Mouse (Mus musculus) heart, embryonic 15.5 days (tissue): ENCODE results near the gene Hps1. TPM values are rescaled to one million over a fixed set of nuclear protein-coding genes. Genes with fewer than 3 reads are reported as not detected.

Experiments
- ATAC-seq: fragments of 200-750 bp; cut with Nextera tagmentation; replicated peaks from 2 replicates; pipeline ENCODE4 v1.8.0; 2017; ENCODE audit warnings: low read depth, moderate TSS enrichment; ENCODE audit not compliant: insufficient number of reproducible peaks, insufficient read depth, low FRiP score
- H3K27ac ChIP-seq: fragments of 300-500 bp; sonication (generic); 2 replicates; pipeline ENCODE4 v1.5.1; 2015; ENCODE audit warnings: mild to moderate bottlenecking, inconsistent platforms
- H3K27me3 ChIP-seq: fragments of 300-500 bp; sonication (generic); 2 replicates; pipeline ENCODE4 v1.6.1; 2015; ENCODE audit warnings: inconsistent platforms
- H3K36me3 ChIP-seq: fragments of 300-500 bp; sonication (generic); 2 replicates; pipeline ENCODE4 v1.6.1; 2015; ENCODE audit warnings: mild to moderate bottlenecking, inconsistent platforms
- H3K4me1 ChIP-seq: fragments of 300-500 bp; sonication (generic); replicated peaks from 2 replicates; pipeline ENCODE4 v1.6.1; 2015; ENCODE audit warnings: inconsistent platforms
- H3K4me2 ChIP-seq: fragments of 300-500 bp; sonication (generic); 2 replicates; pipeline ENCODE4 v1.6.1; 2015; ENCODE audit warnings: inconsistent platforms, mild to moderate bottlenecking, moderate library complexity
- H3K4me3 ChIP-seq: fragments of 300-500 bp; sonication (generic); 2 replicates; pipeline ENCODE4 v1.5.1; 2015; ENCODE audit warnings: mild to moderate bottlenecking, inconsistent platforms
- H3K9ac ChIP-seq: fragments of 300-500 bp; sonication (generic); 2 replicates; pipeline ENCODE4 v1.6.1; 2015; ENCODE audit warnings: mild to moderate bottlenecking, inconsistent platforms
- H3K9me3 ChIP-seq: fragments of 300-500 bp; sonication (generic); replicated peaks from 2 replicates; pipeline ENCODE4 v1.6.1; 2016; ENCODE audit warnings: inconsistent platforms
- WGBS: fragments of 180-500 bp; shearing (Covaris S2); methylation state at CpG from one replicate; pipeline ENCODE4 v1.1.7; 2015; ENCODE audit warnings: mixed read lengths; 5-methylcytosine and 5-hydroxymethylcytosine counted together
- polyA plus RNA-seq: library from polyadenylated mRNA; unstranded; fragments of >200 nt; fragmentation: Nextera tagmentation; extraction: Ambion mirVana; gene quantifications from 2 replicates; pipeline ENCODE4 v1.2.1, GENCODE M21; 2015

The Hps1 gene
- polyA plus RNA-seq, 1 experiment from 2014 or later = 4.3 TPM

DNA sequence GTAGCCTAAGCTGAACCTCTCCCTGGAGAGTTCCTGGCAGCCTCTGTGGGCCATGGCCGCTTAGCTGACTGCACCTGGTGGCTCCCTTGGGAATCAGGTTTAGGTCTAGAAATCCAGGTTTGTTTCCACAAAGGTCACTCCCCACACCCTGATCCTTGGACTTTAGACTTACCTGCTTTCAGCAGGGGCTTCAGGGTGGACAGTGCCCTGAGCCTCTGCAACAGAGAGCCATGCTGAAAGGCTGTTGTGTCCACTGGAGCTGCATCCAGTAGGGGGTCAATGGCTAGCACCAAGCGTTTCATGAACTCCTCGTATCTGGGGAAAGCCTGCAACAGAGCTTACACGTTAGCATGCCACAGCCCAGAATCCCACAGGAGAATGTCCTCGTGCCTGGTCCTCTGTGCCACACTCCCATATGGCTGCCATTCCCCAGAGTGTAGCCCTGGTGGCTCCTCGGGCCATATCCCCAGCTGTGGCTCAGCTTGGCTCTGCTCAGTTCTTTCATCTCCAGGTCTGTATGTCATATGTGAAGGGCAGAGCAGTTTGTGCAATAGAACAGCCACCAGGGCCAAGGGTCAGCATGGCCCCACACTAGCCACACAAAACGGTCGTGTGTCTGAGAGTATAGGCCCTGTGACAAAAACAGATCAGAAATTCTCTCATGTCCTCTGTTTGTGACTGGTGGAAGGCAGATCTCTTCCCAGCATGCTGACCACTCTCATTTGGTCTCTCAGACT, 39.4 kb downstream of the Hps1 start:
- no peak overlapping the region for H3K27ac ChIP-seq
- WGBS = 85% methylated on average over 8 of the region's 8 CpGs

DNA sequence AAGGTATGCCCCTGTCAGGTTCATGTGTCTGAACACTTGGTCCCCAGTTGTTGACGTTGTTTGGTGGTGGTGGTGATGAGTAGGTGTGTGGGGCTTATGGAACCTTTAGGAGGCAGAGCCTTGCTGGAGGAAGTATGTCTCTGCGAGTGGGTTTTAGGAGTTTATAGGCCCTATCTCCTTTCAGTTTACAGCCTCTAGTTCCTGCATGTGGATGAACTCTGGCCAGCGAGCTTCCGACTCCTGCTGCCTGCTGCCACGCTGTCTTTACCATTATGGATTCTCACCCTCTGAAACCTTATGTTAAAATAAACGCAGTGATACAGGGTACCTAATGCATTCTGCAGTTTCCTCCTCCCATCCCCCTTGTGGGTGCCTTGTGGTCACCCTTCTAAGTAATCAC, 40.0 kb downstream of the Hps1 start:
- Histone ChIP-seq H3K4me1 (peaks cover 26% of the 10 kb centered on the region), H3K36me3 (no peaks in the 10 kb centered on the region), H3K9me3 (no peaks in the 10 kb centered on the region), H3K27me3 (no peaks in the 10 kb centered on the region), H3K4me2 (no peak overlapping the region), H3K27ac (no peak overlapping the region), H3K4me3 (no peak overlapping the region), H3K9ac (no peak overlapping the region)
- ATAC-seq = no peak
- WGBS = 84% methylated on average over 6 of the region's 6 CpGs

More for the DNA sequence above, 39.4 kb downstream of the Hps1 start:
- Histone ChIP-seq H3K4me2 (no peak overlapping the region), H3K27me3 (no peaks in the 10 kb centered on the region), H3K4me1 (peaks cover 26% of the 10 kb centered on the region), H3K9ac (no peak overlapping the region), H3K36me3 (no peaks in the 10 kb centered on the region), H3K4me3 (no peak overlapping the region), H3K9me3 (no peaks in the 10 kb centered on the region)
- no peak for ATAC-seq

DNA sequence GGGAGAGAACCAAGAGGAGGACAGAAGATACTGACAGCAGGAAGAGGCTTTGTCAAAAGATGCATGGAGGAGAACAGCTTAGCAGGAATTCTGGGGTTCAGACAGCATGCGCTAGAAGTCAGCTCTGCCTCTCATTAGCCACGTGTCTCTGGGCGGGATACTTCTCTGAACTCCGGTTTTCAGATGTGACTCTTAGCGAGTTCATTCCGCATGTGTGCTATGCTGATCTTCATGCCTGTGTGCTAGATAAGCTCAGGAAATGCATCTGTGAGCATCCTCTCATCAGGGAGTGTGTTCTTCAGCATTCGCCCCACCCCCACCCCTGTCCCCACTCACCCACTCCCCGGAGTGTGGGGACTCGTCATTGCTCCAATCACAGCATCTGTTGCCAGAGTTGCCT, 42.0 kb downstream of the Hps1 start:
- Histone ChIP-seq H3K27ac (no peak overlapping the region), H3K4me3 (no peak overlapping the region), H3K9ac (no peak overlapping the region), H3K27me3 (no peaks in the 10 kb centered on the region), H3K4me1 (peaks cover 17% of the 10 kb centered on the region), H3K36me3 (no peaks in the 10 kb centered on the region), H3K4me2 (no peak overlapping the region), H3K9me3 (no peaks in the 10 kb centered on the region)
- WGBS = 54% methylated on average over 9 of the region's 9 CpGs
- ATAC-seq = no peak

DNA sequence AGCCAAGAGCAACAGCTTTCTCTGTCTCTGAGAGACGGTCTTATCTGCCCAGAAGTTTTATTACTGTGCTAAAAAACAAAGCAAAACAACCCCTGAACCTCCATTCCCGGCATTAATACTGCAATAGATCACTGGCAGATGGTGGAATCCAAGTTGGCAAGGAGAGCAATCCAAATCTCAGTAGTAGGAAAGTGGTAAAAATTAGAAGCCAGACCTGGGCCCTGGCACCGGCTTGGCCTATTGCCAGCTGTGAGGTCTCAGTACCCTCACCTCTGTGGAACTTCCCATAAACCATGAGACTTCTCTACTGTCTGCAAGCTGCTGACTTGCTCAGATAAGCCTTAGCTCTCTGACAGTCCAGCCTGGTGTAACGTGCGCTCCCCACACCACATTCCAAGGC, 44.8 kb downstream of the Hps1 start:
- Histone ChIP-seq H3K4me2 (no peak overlapping the region), H3K4me1 (0 out of 2 replicates have a peak, but pooled peaks cover 3% of the 10 kb centered on the region), H3K9me3 (no peaks in the 10 kb centered on the region), H3K9ac (no peak overlapping the region), H3K27ac (no peak overlapping the region), H3K27me3 (no peaks in the 10 kb centered on the region), H3K36me3 (no peaks in the 10 kb centered on the region), H3K4me3 (no peak overlapping the region)
- ATAC-seq = no peak
- 58% methylated on average over 5 of the region's 5 CpGs for WGBS

DNA sequence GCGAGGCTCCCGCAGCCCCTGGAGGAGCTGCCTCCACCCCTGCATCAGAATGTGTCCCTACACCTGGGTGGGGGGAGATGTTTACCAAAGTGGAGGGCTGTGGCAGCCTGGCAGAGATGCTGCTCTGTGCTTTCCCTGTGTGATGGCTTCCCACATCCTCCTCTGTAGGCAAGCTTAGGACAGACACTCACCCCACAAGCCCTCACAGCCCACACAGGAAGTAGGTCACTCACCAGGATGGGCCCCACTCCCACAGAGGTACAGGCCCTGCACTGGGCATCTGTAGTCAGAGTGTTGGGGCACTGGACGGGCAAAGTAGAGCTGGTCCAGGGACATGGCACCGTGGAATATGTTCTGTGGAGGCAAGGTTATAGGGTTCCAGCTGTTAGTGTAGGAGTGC, 52.4 kb downstream of the Hps1 start:
- H3K27ac ChIP-seq = no peak overlapping the region
- no peaks in the 10 kb centered on the region for H3K27me3 ChIP-seq
- WGBS = 83% methylated on average over 4 of the region's 4 CpGs
- no peak overlapping the region for H3K9ac ChIP-seq
- H3K4me1 ChIP-seq = no peaks in the 10 kb centered on the region
- H3K4me2 ChIP-seq = no peak overlapping the region
- no peaks in the 10 kb centered on the region for H3K36me3 ChIP-seq
- no peaks in the 10 kb centered on the region for H3K9me3 ChIP-seq
- no peak overlapping the region for H3K4me3 ChIP-seq
- ATAC-seq = no peak

DNA sequence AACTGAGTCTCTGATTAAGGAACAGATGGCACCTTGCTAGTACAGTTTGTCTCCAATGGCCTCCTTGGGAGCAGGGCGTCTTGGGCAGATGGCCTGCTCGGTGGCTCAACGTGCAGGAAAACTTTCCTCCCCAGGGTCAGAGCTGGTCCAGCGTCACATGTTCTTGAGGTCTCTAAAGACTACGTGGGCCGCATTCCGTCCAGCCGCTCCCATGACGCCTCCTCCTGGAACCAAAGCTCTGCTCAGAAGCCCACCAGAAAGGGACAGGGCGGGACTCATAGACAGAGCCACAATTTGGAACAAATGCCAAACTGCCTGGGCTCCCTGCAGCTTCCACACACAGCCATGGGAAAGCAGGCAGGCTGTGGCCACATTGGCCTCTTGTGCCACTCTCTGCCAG, 53.0 kb downstream of the Hps1 start:
- H3K27ac ChIP-seq = no peak overlapping the region
- no peaks in the 10 kb centered on the region for H3K36me3 ChIP-seq
- no peak overlapping the region for H3K4me3 ChIP-seq
- H3K27me3 ChIP-seq = no peaks in the 10 kb centered on the region
- H3K9me3 ChIP-seq = no peaks in the 10 kb centered on the region
- no peak for ATAC-seq
- H3K4me1 ChIP-seq = no peaks in the 10 kb centered on the region
- no peak overlapping the region for H3K9ac ChIP-seq
- no peak overlapping the region for H3K4me2 ChIP-seq
- 92% methylated on average over 10 of the region's 10 CpGs for WGBS

DNA sequence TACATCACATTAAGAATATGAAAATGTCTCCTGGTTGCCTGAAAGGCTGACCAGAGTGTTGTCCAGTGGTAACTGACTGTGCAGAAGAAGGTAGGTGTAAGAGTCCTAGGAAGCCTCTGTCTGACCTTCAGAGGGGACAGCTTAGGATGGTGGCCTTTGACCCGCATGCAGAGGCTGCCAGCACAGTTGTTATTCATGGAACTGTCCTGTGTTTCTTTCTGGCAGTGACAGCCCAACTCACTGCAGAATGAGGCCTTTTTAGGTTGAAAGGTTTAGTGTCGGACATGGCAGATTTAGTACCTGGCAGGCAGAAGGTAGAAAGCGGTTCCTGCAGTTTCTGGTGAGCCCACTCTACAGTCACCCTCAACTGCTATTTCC, 53.8 kb downstream of the Hps1 start:
- Histone ChIP-seq H3K27me3 (no peaks in the 10 kb centered on the region), H3K4me3 (no peak overlapping the region), H3K9me3 (no peaks in the 10 kb centered on the region), H3K4me2 (no peak overlapping the region), H3K4me1 (no peaks in the 10 kb centered on the region), H3K27ac (no peak overlapping the region), H3K9ac (no peak overlapping the region), H3K36me3 (no peaks in the 10 kb centered on the region)
- no peak for ATAC-seq
- WGBS = 85% methylated on average over 3 of the region's 3 CpGs

DNA sequence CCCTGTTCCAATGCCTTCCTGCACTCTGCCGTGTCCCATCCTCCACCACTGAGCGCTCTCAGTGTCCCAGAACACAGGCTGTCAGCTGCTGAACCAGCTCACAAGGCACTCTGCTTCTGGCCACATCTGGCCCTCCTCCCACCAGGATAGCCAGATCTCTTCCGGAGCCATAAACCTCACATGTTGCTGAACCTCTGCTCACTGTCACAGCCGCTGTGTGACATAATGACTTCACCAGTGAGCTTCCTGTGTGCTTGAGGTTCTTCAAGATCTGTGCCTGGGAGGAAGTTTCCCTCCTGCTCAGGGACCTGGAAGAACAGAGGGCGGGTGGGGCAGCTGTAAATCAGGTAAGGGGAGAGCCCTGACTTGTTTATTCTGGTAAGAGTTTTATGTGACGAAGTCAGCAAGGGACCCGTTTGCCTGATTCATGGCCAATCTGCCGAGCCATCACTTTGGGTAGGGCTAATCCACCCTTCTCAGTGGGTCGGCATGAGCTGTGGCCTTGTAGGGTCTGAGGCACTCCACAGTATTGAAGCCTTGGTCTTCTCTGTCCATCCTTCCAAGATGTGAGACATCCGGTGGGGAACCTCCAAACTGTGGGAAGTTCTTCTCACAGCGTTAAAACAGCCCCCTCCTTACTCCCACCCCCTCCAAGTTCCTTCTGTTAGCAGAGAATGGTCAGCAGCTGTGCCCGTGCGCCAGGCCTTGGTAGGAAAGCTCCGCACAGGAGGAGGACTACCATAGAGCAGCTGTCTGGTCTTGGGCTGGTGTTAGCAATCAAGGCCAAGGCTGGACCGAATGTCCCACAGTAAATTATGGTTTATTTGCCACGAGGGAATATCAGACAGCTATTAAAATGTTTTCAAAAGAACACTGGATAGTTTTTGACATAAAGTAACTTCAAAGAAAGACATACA, 54.5 kb downstream of the Hps1 start:
- Histone ChIP-seq H3K4me2 (no peak overlapping the region), H3K27ac (no peak overlapping the region), H3K4me3 (no peak overlapping the region), H3K36me3 (no peaks in the 10 kb centered on the region), H3K9ac (no peak overlapping the region), H3K9me3 (no peaks in the 10 kb centered on the region), H3K27me3 (no peaks in the 10 kb centered on the region), H3K4me1 (no peaks in the 10 kb centered on the region)
- no peak for ATAC-seq
- 54% methylated on average over 16 of the region's 16 CpGs for WGBS

DNA sequence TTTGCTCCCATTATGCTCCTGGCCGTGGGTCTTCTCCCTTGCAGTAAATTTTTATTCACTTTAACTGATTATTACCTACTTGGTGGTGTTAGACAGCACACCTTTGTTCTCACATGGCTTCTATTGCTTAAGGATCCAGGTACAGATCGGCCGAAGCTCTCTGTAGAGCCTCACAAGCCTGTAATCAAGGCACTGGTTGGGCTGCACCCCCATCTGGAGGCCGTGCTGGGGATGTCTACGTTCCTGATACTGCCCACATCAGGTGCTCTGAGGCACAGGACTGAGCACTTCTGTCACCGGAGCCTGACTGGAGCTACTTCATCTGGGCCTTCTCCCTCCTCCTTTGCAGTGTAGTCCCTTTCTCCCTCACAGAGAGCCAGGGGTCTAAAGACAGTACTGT, 56.5 kb downstream of the Hps1 start:
- Histone ChIP-seq H3K9ac (no peak overlapping the region), H3K9me3 (no peaks in the 10 kb centered on the region), H3K4me1 (no peaks in the 10 kb centered on the region), H3K27ac (no peak overlapping the region), H3K27me3 (no peaks in the 10 kb centered on the region), H3K36me3 (no peaks in the 10 kb centered on the region), H3K4me3 (no peak overlapping the region), H3K4me2 (no peak overlapping the region)
- WGBS = 65% methylated on average over 6 of the region's 6 CpGs
- ATAC-seq = no peak

DNA sequence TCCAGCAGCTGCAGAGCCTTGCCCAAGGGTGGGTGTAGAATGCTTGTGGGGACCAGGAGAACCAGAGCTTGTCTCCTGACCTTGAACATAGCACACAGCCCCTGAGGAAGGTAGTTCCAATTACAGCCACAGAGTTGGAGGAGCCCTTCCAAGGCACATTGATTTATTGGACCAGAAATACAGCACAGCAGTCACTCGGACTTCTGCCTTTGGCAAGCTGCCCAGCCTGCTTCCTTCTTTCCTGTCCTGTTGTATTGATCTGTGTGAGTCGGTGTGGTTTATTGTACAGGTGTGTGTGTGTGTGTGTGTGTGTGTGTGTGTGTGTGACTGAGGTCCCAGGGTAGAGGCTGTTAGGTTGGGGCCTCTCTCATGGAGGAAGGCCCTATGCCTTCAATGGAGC, 57.3 kb downstream of the Hps1 start:
- no peak overlapping the region for H3K9ac ChIP-seq
- no peaks in the 10 kb centered on the region for H3K4me1 ChIP-seq
- no peak overlapping the region for H3K27ac ChIP-seq
- no peaks in the 10 kb centered on the region for H3K36me3 ChIP-seq
- 45% methylated on average over 2 of the region's 2 CpGs for WGBS
- H3K4me3 ChIP-seq = no peak overlapping the region
- no peak overlapping the region for H3K4me2 ChIP-seq
- H3K9me3 ChIP-seq = no peaks in the 10 kb centered on the region
- no peaks in the 10 kb centered on the region for H3K27me3 ChIP-seq
- ATAC-seq = no peak

DNA sequence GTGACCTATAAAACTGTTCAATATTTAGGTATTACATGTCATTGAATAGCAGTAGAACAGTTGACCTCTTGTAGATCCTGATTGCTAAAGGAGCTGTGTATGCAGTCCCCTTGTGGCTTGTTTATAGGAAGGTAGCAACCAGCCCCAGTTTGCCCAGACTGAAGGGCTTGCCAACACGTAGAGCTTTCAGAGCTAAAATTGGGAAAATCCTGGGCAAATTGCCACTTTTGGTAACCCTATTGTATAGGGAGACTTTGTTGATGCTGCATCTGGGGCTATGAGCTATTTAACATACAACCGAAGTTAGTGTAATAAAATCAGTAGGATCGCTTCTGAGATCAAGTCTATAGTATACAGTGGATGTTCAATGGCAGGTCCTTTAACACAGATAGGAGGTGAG, 61.7 kb downstream of the Hps1 start:
- ATAC-seq = no peak
- Histone ChIP-seq H3K4me2 (no peak overlapping the region), H3K4me3 (no peak overlapping the region), H3K36me3 (no peaks in the 10 kb centered on the region), H3K9ac (no peak overlapping the region), H3K4me1 (no peaks in the 10 kb centered on the region), H3K27ac (no peak overlapping the region), H3K27me3 (no peaks in the 10 kb centered on the region), H3K9me3 (no peaks in the 10 kb centered on the region)
- 70% methylated on average over 3 of the region's 3 CpGs for WGBS

DNA sequence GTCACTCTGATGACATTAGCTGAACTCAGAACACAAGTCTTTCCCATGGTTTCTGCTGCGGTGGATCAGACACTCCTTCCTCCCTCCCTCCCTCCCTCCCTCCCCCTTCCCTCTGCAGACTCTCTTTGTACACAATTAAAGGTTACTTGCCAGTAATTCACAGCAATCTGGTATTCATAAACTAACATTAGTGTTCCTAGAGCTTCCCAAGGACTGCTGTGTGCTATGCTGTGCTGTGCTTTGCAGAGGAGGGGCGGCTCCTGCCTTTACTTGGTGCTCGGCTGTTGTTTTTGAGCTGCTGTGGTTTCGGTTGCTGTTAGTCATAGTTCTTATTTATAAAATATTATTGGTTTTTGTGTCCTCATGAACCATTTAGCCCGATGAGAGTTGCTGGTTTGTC, 62.1 kb downstream of the Hps1 start:
- H3K36me3 ChIP-seq = no peaks in the 10 kb centered on the region
- H3K27ac ChIP-seq = no peak overlapping the region
- H3K4me3 ChIP-seq = no peak overlapping the region
- ATAC-seq = no peak
- H3K4me1 ChIP-seq = no peaks in the 10 kb centered on the region
- WGBS = 68% methylated on average over 5 of the region's 5 CpGs
- H3K27me3 ChIP-seq = no peaks in the 10 kb centered on the region
- H3K9me3 ChIP-seq = no peaks in the 10 kb centered on the region
- H3K9ac ChIP-seq = no peak overlapping the region
- no peak overlapping the region for H3K4me2 ChIP-seq
